Mouse (Mus musculus) hindbrain, embryonic 12.5 days (tissue): Measurements from ENCODE around the gene Mrnip. TPM values are rescaled to one million over a fixed set of nuclear protein-coding genes. Genes with fewer than 3 reads are reported as not detected.
A peak's percentile ranks its signal among the peaks of the same experiment; 100 is the strongest.

Experiments used
- ATAC-seq: fragments of 200-750 bp; cut with Nextera tagmentation; 2 replicates; pipeline ENCODE4 v1.8.0; 2017; ENCODE audit warnings: moderate TSS enrichment; ENCODE audit not compliant: low FRiP score
- H3K27ac ChIP-seq: fragments of 300-500 bp; sonication (generic); 2 replicates; pipeline ENCODE4 v1.5.1; 2016; ENCODE audit warnings: mild to moderate bottlenecking
- H3K27me3 ChIP-seq: fragments of 300-500 bp; sonication (generic); 2 replicates; pipeline ENCODE4 v1.6.1; 2016; ENCODE audit warnings: mild to moderate bottlenecking
- H3K36me3 ChIP-seq: fragments of 300-500 bp; sonication (generic); 2 replicates; pipeline ENCODE4 v1.6.1; 2016; ENCODE audit warnings: mild to moderate bottlenecking
- H3K4me1 ChIP-seq: fragments of 300-500 bp; sonication (generic); 2 replicates; pipeline ENCODE4 v1.6.1; 2016
- H3K4me2 ChIP-seq: fragments of 300-500 bp; sonication (generic); replicated peaks from 2 replicates; pipeline ENCODE4 v1.6.1; 2016; ENCODE audit warnings: mild to moderate bottlenecking
- H3K4me3 ChIP-seq: fragments of 300-500 bp; sonication (generic); 2 replicates; pipeline ENCODE4 v1.5.1; 2016; ENCODE audit warnings: mild to moderate bottlenecking
- H3K9ac ChIP-seq: fragments of 300-500 bp; sonication (generic); 2 replicates; pipeline ENCODE4 v1.6.1; 2016; ENCODE audit warnings: mild to moderate bottlenecking, moderate library complexity
- H3K9me3 ChIP-seq: fragments of 300-500 bp; sonication (generic); replicated peaks from 2 replicates; pipeline ENCODE4 v1.6.1; 2016; ENCODE audit warnings: mild to moderate bottlenecking
- WGBS: fragments of 180-500 bp; shearing (Covaris S2); methylation state at CpG from one replicate; pipeline ENCODE4 v1.1.7; 2016; 5-methylcytosine and 5-hydroxymethylcytosine counted together
- polyA plus RNA-seq: library from polyadenylated mRNA; unstranded; fragments of >200 nt; fragmentation: Nextera tagmentation; extraction: Ambion mirVana; gene quantifications from 2 replicates; pipeline ENCODE4 v1.2.1, GENCODE M21; 2016

Mrnip gene
- polyA plus RNA-seq, 1 experiment from 2014 or later: 22.2 TPM

DNA sequence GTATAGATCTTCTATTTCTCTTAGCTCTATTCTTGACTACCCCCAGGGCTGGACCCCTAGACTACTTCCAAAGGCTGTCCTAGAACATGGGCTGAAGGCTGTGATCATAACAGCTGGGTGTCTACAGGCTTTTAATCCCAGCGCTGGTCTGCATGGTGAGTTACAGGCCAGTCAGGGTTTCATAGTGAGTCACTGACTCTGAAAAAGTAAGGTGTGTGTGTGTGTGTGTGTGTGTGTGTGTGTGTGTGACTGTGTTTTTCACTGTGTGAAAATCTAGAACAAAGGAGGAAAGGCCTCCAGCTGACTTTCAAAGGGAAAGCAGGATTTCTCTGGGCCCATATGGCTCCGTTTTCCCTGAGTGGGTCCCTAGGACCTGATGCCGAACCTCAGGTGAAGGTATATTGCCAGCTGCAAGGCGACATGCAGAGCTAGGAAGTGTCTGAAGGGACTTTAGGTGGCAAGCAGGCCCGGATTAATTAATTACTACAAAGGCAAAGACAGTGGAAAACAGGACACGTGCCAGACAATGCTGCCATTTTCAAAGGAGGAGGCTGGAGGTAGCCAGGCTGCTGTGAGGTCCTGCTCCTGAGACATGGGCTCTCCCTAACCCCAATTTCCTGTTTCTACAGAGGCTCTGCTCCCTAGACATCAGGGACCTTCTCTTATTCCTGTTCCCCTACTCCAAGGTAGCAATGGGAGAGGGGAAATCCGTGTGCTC, 48.5 kb downstream of the Mrnip start:
- Histone ChIP-seq H3K4me3 (no peak overlapping the region), H3K27me3 (no peaks in the 10 kb centered on the region), H3K36me3 (no peaks in the 10 kb centered on the region), H3K9me3 (no peaks in the 10 kb centered on the region), H3K9ac (no peak overlapping the region), H3K4me2 (peak overlapping the region; percentile 84; the same call in 1 of the 2 replicates), H3K27ac (no peak overlapping the region), H3K4me1 (peaks cover 35% of the 10 kb centered on the region)
- WGBS: 46% methylated on average over 7 of the region's 7 CpGs
- no peak for ATAC-seq

DNA sequence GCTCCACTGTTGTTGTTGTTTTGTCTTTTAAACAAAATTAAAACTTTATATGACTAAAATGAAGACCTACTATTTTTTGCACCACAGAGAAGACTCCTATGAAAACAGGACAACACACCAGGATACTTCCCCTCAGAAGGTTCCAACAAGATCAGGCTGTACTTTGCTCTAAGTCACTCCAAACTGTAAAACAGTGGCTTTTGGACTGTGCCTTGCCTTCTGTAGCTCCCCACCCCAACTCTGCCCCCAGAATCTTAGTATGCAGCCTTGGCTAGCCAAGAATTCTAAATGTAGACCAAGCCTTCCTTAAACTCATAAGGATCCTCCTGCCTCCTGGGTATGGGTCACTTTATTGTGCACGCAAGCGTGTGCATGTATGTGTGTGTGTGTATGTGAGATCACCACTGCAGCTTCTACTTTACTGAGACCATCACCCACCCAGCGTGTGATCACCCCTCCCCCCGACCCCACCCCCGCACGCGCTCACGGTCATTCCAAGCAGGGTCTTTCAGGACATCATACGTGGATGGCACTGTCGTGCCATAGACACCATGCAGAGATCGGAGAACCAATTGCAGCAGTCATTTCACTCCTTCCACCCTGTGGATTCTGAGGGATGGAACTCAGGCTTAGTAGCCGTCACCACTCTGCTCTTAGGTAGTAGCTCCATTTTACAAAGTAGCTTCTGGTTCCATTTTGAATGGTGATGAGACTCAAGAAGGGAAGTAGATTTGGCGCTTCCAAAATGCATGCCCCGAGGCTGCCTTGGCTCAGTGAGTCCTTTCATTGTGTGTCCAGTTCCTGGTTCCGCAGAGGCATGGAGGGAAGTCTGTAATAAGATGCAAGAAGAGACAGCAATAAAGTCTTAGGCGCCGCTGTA, 49.8 kb downstream of the Mrnip start:
- Histone ChIP-seq H3K27ac (peak overlapping the region; percentile 94), H3K4me1 (peaks cover 46% of the 10 kb centered on the region), H3K9me3 (no peaks in the 10 kb centered on the region), H3K4me3 (peak overlapping the region; percentile 97), H3K27me3 (peaks cover 3% of the 10 kb centered on the region; the same call in 1 of the 2 replicates), H3K36me3 (no peaks in the 10 kb centered on the region), H3K4me2 (peak overlapping the region; percentile 84), H3K9ac (peak overlapping the region; percentile 99)
- WGBS: 7% methylated on average over 17 of the region's 17 CpGs
- peak; percentile 7 for ATAC-seq

DNA sequence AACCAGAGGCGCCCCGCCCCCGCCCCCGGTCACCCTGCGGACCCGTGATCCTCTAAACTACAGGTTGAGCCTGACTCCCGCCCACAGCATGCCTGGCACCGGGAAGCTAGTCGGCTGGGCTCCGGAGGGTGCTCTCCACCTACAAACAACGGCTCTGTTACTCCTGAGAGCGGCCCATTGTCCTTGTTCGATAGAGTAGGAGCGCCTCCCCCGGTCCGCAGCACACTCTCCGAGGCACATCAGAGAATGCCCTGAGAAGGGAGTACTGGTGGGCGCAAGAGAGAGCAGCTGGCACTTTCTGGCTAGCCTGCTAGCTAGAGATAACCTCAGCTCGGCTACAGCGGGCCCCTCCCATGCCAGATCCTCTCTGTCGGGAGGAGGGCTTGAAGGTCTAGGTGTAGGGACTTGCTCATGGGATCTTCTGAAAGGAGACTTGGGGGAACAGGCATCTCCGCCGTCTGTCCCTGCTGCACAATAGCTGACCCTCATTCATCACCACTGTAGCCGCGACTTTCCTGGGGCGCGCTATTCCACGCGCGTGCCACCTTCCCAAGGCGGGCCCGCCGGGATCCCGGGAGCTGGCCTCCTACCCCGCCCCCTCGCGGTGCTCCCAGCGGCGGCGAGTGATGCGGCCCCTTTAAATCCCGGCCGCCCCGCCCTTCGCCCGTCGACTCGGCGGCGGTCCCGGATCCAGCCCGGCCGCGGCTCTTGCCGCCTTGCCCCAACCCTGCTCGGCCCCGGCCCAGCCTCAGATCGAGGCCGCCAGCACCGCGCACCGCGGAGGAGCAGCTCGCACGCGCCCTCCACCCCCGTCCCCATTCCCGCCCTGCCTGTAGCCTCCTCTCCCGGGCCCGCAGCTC, 50.7 kb downstream of the Mrnip start:
- WGBS: under 1% methylated on average over 70 of the region's 70 CpGs

DNA sequence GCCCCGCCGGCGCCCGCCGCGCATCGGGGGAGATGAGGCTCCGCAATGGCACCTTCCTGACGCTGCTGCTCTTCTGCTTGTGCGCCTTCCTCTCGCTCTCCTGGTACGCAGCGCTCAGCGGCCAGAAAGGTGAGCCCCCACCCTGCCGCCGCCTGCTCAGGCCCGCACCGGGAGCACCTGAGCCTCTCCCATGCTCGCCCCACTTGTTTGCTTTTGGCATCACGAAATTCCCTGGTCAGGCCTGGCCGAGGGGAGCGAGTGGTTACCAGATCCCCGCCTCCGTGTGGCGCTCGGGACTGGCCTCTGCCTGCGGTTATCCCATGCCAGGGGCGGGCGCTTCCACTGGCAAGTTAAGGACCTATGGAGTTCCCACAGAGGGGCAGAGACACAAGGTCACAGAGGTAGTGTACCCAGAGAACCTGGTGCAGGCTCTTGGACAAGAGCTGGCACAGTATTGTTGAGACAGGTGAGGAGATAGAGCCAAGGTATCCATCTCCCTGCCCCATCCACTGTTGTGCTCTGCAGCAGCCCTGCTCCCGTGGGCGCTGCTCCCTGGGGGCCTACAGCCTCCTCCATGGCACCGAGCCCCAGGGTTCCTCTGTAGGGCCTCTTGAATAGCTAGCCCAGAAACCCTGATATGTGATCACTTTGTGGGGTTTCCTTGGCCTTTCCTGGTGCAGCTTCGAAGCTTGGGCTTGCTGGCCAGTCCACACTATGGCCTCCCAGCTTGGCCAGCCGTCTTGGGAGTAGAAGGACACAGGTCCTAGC, 51.6 kb downstream of the Mrnip start:
- WGBS: 4% methylated on average over 34 of the region's 34 CpGs
- H3K4me2 ChIP-seq: peak overlapping the region; percentile 84
- peaks cover 53% of the 10 kb centered on the region for H3K4me1 ChIP-seq
- H3K36me3 ChIP-seq: no peaks in the 10 kb centered on the region
- H3K9me3 ChIP-seq: no peaks in the 10 kb centered on the region
- peaks cover 14% of the 10 kb centered on the region for H3K27me3 ChIP-seq
- H3K27ac ChIP-seq: peak overlapping the region; percentile 94
- H3K4me3 ChIP-seq: peak overlapping the region; percentile 97
- H3K9ac ChIP-seq: peak overlapping the region; percentile 99
- ATAC-seq: peak; percentile 33

More for the DNA sequence above, 50.7 kb downstream of the Mrnip start:
- Histone ChIP-seq H3K9me3 (no peaks in the 10 kb centered on the region), H3K4me2 (peak overlapping the region; percentile 84), H3K4me1 (peaks cover 52% of the 10 kb centered on the region), H3K36me3 (no peaks in the 10 kb centered on the region), H3K9ac (peak overlapping the region; percentile 99), H3K27ac (peak overlapping the region; percentile 94), H3K27me3 (peaks cover 10% of the 10 kb centered on the region), H3K4me3 (peak overlapping the region; percentile 97)
- peak; percentile 83 for ATAC-seq

DNA sequence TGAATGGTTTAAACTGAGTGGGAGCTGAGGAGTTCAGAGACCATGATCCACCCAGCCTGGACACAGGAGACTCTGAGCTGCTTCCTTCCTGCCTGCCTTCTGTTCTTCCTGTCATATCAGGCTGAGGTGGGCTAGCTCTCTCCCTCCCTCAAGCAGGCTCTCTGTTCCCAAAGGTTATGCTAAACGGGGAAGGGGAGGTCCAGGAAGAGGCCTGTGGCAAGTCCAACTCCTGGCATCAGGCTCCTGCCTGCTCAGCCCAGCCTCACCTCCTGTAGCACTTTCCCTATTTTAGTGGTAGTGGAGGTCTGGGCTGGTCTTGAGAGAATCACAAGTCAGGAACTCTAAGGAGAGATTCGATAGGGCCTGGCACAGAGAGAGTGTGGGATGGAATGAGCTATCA, 52.2 kb downstream of the Mrnip start:
- whole genome bisulfite sequencing: 40% methylated on average over 2 of the region's 2 CpGs
- no peak for ATAC-seq

GRCm38 (mm10) chr11:50227226-50227625, 53.0 kb downstream of the Mrnip start:
- no peak overlapping the region for H3K27ac ChIP-seq
- no peaks in the 10 kb centered on the region for H3K9me3 ChIP-seq
- 80% methylated on average over 3 of the region's 3 CpGs for WGBS
- H3K4me1 ChIP-seq: peaks cover 56% of the 10 kb centered on the region
- H3K4me2 ChIP-seq: peak overlapping the region; percentile 84; the same call in 1 of the 2 replicates
- H3K36me3 ChIP-seq: peaks cover 4% of the 10 kb centered on the region
- no peak overlapping the region for H3K4me3 ChIP-seq
- peaks cover 14% of the 10 kb centered on the region for H3K27me3 ChIP-seq
- H3K9ac ChIP-seq: 0 out of 2 replicates have a peak overlapping the region, but pooled peaks have one; percentile 99
- no peak for ATAC-seq

More for the DNA sequence above, 52.2 kb downstream of the Mrnip start:
- H3K27me3 ChIP-seq: peaks cover 14% of the 10 kb centered on the region
- peak overlapping the region; percentile 84 for H3K4me2 ChIP-seq
- no peaks in the 10 kb centered on the region for H3K36me3 ChIP-seq
- peak overlapping the region; percentile 97 for H3K4me3 ChIP-seq
- peaks cover 56% of the 10 kb centered on the region for H3K4me1 ChIP-seq
- no peaks in the 10 kb centered on the region for H3K9me3 ChIP-seq
- peak overlapping the region; percentile 99 for H3K9ac ChIP-seq
- H3K27ac ChIP-seq: peak overlapping the region; percentile 23; the same call in 1 of the 2 replicates

DNA sequence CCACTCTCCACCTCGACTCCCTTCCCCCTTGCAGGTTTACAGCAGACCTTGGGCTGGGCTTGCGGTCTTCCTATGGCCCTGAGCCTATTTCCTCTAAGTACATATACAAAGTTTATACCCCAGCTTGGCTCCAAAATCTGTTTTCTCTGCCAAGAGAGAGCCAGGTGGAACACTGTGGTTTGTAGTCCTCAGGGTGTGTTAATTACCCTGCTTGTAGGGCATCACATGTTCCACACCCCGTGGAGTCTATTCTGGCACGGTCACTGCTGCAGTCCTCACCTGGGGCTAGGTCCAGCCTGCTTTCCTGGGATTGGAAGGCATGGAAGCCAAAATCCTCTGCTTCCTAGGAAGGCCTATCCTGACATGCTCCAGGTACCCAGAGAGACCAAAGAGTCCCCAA, 53.5 kb downstream of the Mrnip start:
- Histone ChIP-seq H3K9ac (no peak overlapping the region), H3K4me3 (no peak overlapping the region), H3K27me3 (peaks cover 14% of the 10 kb centered on the region), H3K4me1 (peaks cover 56% of the 10 kb centered on the region), H3K27ac (no peak overlapping the region), H3K4me2 (no peak overlapping the region), H3K9me3 (no peaks in the 10 kb centered on the region), H3K36me3 (peaks cover 10% of the 10 kb centered on the region)
- no peak for ATAC-seq
- 88% methylated on average over 4 of the region's 4 CpGs for WGBS

- no peak for ATAC-seq
- Histone ChIP-seq H3K27me3 (peaks cover 14% of the 10 kb centered on the region), H3K4me2 (0 out of 2 replicates have a peak overlapping the region, but pooled peaks have one; percentile 4), H3K9me3 (no peaks in the 10 kb centered on the region), H3K4me3 (no peak overlapping the region), H3K9ac (peak overlapping the region; percentile 23; the same call in 1 of the 2 replicates), H3K36me3 (peaks cover 20% of the 10 kb centered on the region), H3K4me1 (peaks cover 46% of the 10 kb centered on the region), H3K27ac (no peak overlapping the region)
- 21% methylated on average over 3 of the region's 3 CpGs for WGBS
Observed at GRCm38 (mm10) chr11:50228772-50229171, 54.5 kb downstream of the Mrnip start.

- no peak overlapping the region; the same call in 1 of the 2 replicates for H3K9ac ChIP-seq
- H3K36me3 ChIP-seq: peaks cover 26% of the 10 kb centered on the region
- H3K4me2 ChIP-seq: no peak overlapping the region
- H3K27ac ChIP-seq: no peak overlapping the region
- peaks cover 14% of the 10 kb centered on the region for H3K27me3 ChIP-seq
- no peak for ATAC-seq
- no peak overlapping the region for H3K4me3 ChIP-seq
- H3K9me3 ChIP-seq: no peaks in the 10 kb centered on the region
- 50% methylated on average over 7 of the region's 7 CpGs for WGBS
- peaks cover 42% of the 10 kb centered on the region for H3K4me1 ChIP-seq
Observed at GRCm38 (mm10) chr11:50229252-50229910, 55.1 kb downstream of the Mrnip start.

DNA sequence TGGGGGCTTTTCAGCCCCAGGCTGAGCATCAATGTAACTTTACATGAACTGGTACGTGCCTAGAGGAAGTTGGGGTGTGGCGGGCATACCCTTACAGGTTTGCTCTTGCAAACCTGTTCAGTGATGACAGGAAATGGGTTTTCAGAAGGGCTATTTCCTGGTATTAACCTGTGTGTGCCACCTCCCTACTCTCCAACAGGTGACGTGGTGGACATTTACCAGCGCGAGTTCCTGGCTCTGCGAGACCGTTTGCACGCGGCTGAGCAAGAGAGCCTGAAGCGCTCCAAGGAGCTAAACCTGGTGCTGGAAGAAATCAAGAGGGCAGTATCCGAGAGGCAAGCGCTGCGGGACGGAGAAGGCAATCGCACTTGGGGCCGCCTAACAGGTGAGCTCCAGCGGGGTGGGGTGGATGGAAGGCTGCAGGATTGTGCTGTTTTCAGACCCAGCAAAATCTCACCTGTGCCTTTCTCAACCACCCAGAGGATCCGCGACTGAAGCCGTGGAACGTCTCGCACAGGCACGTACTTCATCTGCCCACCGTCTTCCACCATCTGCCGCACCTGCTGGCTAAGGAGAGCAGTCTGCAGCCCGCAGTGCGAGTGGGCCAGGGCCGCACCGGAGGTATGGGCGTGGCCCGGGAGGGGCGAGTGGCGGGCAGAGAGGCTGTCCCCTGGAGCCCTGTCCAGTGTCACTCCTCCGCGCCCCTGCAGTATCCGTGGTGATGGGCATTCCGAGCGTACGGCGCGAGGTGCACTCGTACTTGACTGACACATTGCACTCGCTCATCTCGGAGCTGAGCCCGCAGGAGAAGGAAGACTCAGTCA, 56.4 kb downstream of the Mrnip start:
- no peaks in the 10 kb centered on the region for H3K9me3 ChIP-seq
- H3K27ac ChIP-seq: no peak overlapping the region
- peak overlapping the region; percentile 51 for H3K4me2 ChIP-seq
- H3K36me3 ChIP-seq: peaks cover 31% of the 10 kb centered on the region
- H3K9ac ChIP-seq: no peak overlapping the region
- peaks cover 41% of the 10 kb centered on the region for H3K4me1 ChIP-seq
- H3K4me3 ChIP-seq: no peak overlapping the region
- no peak for ATAC-seq
- peaks cover 20% of the 10 kb centered on the region for H3K27me3 ChIP-seq
- 20% methylated on average over 45 of the region's 45 CpGs for WGBS
